Mouse (Mus musculus) T-helper 17 cell (primary cell): ENCODE measurements around the gene Tnfrsf12a.

Experiments
- in situ Hi-C, 2 experiments: fragments of 300-600 bp; cut with MboI, MseI; formaldehyde crosslinking; loops; 1 replicate in 1 of 2; 2 replicates in 1 of 2; pipeline ENCODE4 v1.15.1; 2025; ENCODE audit warnings: high pct_unique_total_duplicates in 2 of 2

Tnfrsf12a gene

GRCm38 (mm10) chr17:23651363-23651762 is 25.9 kb downstream of the Tnfrsf12a start:
- in situ Hi-C loops = no loop called here

GRCm38 (mm10) chr17:23645894-23646293 is 31.4 kb downstream of the Tnfrsf12a start:
- in situ Hi-C loops = no loop called here

- in situ Hi-C loops = no loop called here
Measured at GRCm38 (mm10) chr17:23644613-23645495, 32.4 kb downstream of the Tnfrsf12a start, which contains the start of gene Mmp25. TSS of gene Mmp25 (minus strand) at chr17:23645277.

GRCm38 (mm10) chr17:23631241-23631640 is 46.0 kb downstream of the Tnfrsf12a start:
- in situ Hi-C loops = no loop called here

- in situ Hi-C loops = no loop called here
Measured at GRCm38 (mm10) chr17:23630195-23631020, 46.9 kb downstream of the Tnfrsf12a start.

GRCm38 (mm10) chr17:23627813-23628212 is 49.5 kb downstream of the Tnfrsf12a start:
- in situ Hi-C loops = loop anchor here in 1 of 2 experiments (10.0 kb wide), 1 partner anchor 243 kb away; the partner anchor contains the start of gene Vmn2r116
